In genomic region chr2:180779226-180780104, GRCm38 (mm10) we compare ENCODE assay signal across 9 mouse cellular contexts. TPM values are rescaled to one million over a fixed set of nuclear protein-coding genes. Genes with fewer than 3 reads are reported as not detected.
A peak's percentile ranks its signal among the peaks of the same experiment; 100 is the strongest.
DNase-seq lines count a peak whose midpoint lies in the region; ATAC-seq and TF ChIP-seq lines count a peak whose summit lies in the region.
"Had no signal": no experiment of that assay in that cellular context is flagged by ENCODE, and none has a peak within 500 bp of the region (broad histone marks: within the 10 kb centered on the region; RNA-seq: fewer than 3 reads in every experiment).

No protein-coding gene starts in this region.

- H3K36me3 ChIP-seq in lung, embryonic 14.5 days (ENCODE audit: insufficient read depth), result no peaks in the 10 kb centered on the region
- H3K36me3 ChIP-seq: heart, embryonic 15.5 days had no signal

- WGBS in lung, embryonic 14.5 days, result 21% methylated on average over 12 of the region's 12 CpGs
- 22% methylated on average over 12 of the region's 12 CpGs for WGBS in olfactory bulb, adult 2 months

- ATAC-seq in lung, embryonic 14.5 days (ENCODE audit: insufficient read depth), result no peak

- H3K27me3 ChIP-seq in lung, embryonic 14.5 days (ENCODE audit: insufficient read depth, low read length), result peaks cover 51% of the 10 kb centered on the region

- no peak overlapping the region for H3K4me2 ChIP-seq in lung, embryonic 14.5 days
- H3K4me2 ChIP-seq: heart, embryonic 15.5 days had no signal

- no peaks in the 10 kb centered on the region for H3K9me3 ChIP-seq in lung, embryonic 14.5 days (ENCODE audit: low read depth, low read length)
- H3K9me3 ChIP-seq: heart, embryonic 15.5 days had no signal

- no peak overlapping the region for H3K4me3 ChIP-seq in lung, embryonic 14.5 days (ENCODE audit: low read depth, low read length)
- H3K4me3 ChIP-seq in olfactory bulb, adult 2 months (ENCODE audit: insufficient read depth, low read depth, low read length), result no peak overlapping the region
- H3K4me3 ChIP-seq: heart, embryonic 15.5 days had no signal

- no peak overlapping the region for H3K9ac ChIP-seq in lung, embryonic 14.5 days
- H3K9ac ChIP-seq: heart, embryonic 15.5 days had no signal

- no peak for TF ChIP-seq POLR2A in olfactory bulb, adult 2 months (IDR thresholded peaks at IDR 0.05; ENCODE audit: insufficient read depth, low read depth, low read length)

- H3K4me1 ChIP-seq in lung, embryonic 14.5 days (ENCODE audit: insufficient read depth), result no peaks in the 10 kb centered on the region
- peaks cover 8% of the 10 kb centered on the region; the same call in 1 of the 2 replicates for H3K4me1 ChIP-seq in olfactory bulb, adult 2 months (ENCODE audit: control insufficient read depth, insufficient read depth, low read length)

- no peak overlapping the region for H3K27ac ChIP-seq in lung, embryonic 14.5 days (ENCODE audit: low read depth)
- H3K27ac ChIP-seq in olfactory bulb, adult 2 months (ENCODE audit: insufficient read depth, low read depth, low read length), result no peak overlapping the region
- H3K27ac ChIP-seq: heart, embryonic 15.5 days had no signal

- peak; percentile 96 for TF ChIP-seq CTCF in lung, embryonic 14.5 days (IDR thresholded peaks at IDR 0.05; ENCODE audit: low read depth)
- TF ChIP-seq CTCF in olfactory bulb, adult 2 months (IDR thresholded peaks at IDR 0.05; ENCODE audit: insufficient read depth, low read depth, low read length), result peak; percentile 78

- peak; percentile 46 for DNase-seq in CD4-positive helper T cell, adult 2 months (ENCODE audit: low read depth, low spot score)
- DNase-seq in MN1 (ENCODE audit: low spot score), result peak; percentile 76
- peak; percentile 57 to 67 for DNase-seq in cerebellum, postnatal 36 days
- peak; percentile 42 for DNase-seq in gastrocnemius, postnatal 10 days
- DNase-seq in kidney, postnatal 25 days, result peak; percentile 50 to 55
- peak; percentile 84 for DNase-seq in lung, embryonic 14.5 days
- DNase-seq in thymus, postnatal 4 days, result peak; percentile 70

RNA-seq across cellular contexts. Expression of gene Bhlhe23, which starts 2.8 kb away (rescaled TPM):
- total RNA-seq in gastrocnemius, postnatal 10 days (2021), result not detected
- not detected in 2 replicates for polyA plus RNA-seq in lung, embryonic 14.5 days (2014; fragmentation: Nextera tagmentation; extraction: Ambion mirVana)
- not detected in 2 replicates for polyA plus RNA-seq in olfactory bulb, adult 2 months (2012; ENCODE audit: insufficient read depth, insufficient read length, low replicate concordance, missing spikeins)
- polyA plus RNA-seq: heart, embryonic 15.5 days had no signal

RNA-seq across cellular contexts. Expression of gene Slc17a9, which starts 54.4 kb away (rescaled TPM):
- 1 to 10 TPM in 1 of 2 experiments, under 1 TPM in 1; 0.52 to 1.8 TPM for total RNA-seq in gastrocnemius, postnatal 10 days (2021)
- 0.80 and 0.88 TPM in 2 replicates for polyA plus RNA-seq in lung, embryonic 14.5 days (2014; fragmentation: Nextera tagmentation; extraction: Ambion mirVana)
- not detected in 2 replicates for polyA plus RNA-seq in olfactory bulb, adult 2 months (2012; ENCODE audit: insufficient read depth, insufficient read length, low replicate concordance, missing spikeins)
